24 mouse cellular contexts compared by ENCODE assay signal in genomic region chr5:111814893-111815760, GRCm38 (mm10).
DNase-seq lines count a peak whose midpoint lies in the region; ATAC-seq lines count a peak whose summit lies in the region.
"Had no signal": no experiment of that assay in that cellular context is flagged by ENCODE, and none has a peak within 500 bp of the region (broad histone marks: within the 10 kb centered on the region; RNA-seq: fewer than 3 reads in every experiment).

No protein-coding gene starts in this region.

- peaks cover 17% of the 10 kb centered on the region; the same call in 1 of the 2 replicates for H3K27me3 ChIP-seq in forebrain, embryonic 12.5 days
- H3K27me3 ChIP-seq: embryonic facial prominence, embryonic 13.5 days; midbrain, embryonic 15.5 days; Patski had no signal

- no peaks in the 10 kb centered on the region for H3K36me3 ChIP-seq in forebrain, embryonic 12.5 days (replicated peaks)
- H3K36me3 ChIP-seq: embryonic facial prominence, embryonic 13.5 days; hindbrain, embryonic 10.5 days; limb, embryonic 15.5 days; midbrain, embryonic 15.5 days had no signal

- H3K4me3 ChIP-seq in forebrain, embryonic 12.5 days (replicated peaks): no peak overlapping the region
- H3K4me3 ChIP-seq: embryonic facial prominence, embryonic 13.5 days; hindbrain, embryonic 10.5 days; layer of hippocampus, adult 2 months; limb, embryonic 15.5 days; midbrain, embryonic 15.5 days; myocyte had no signal

- 90% methylated on average over 20 of the region's 20 CpGs for WGBS in forebrain, embryonic 12.5 days

- H3K27ac ChIP-seq in forebrain, embryonic 12.5 days: no peak overlapping the region
- H3K27ac ChIP-seq: embryonic facial prominence, embryonic 13.5 days; hindbrain, embryonic 10.5 days; layer of hippocampus, adult 2 months; limb, embryonic 15.5 days; midbrain, embryonic 15.5 days had no signal

- no peak overlapping the region for H3K4me2 ChIP-seq in forebrain, embryonic 12.5 days
- H3K4me2 ChIP-seq: embryonic facial prominence, embryonic 13.5 days; limb, embryonic 15.5 days; midbrain, embryonic 15.5 days had no signal

- peak; percentile 25 to 37 for DNase-seq in heart, adult 18-20 months
- no peak for DNase-seq in heart, adult 9 months (ENCODE audit: low spot score in 2 of 2)
- DNase-seq in CD8-positive naive resting alpha-beta T cell, adult 2 months (ENCODE audit: low read depth in 2 of 2, low spot score in 2 of 2): peak; percentile 14 to 46
- peak; percentile 2 for DNase-seq in induced T-regulatory cell, adult 2 months (ENCODE audit: low read depth)
- peak; percentile 7 to 19 for DNase-seq in thymus, postnatal 10 days (ENCODE audit: low spot score in 2 of 2)
- no peak for DNase-seq in cerebellum, adult 8-10 months
- no peak for DNase-seq in cerebellum, postnatal 14 days
- DNase-seq: adrenal gland, postnatal 36 days; cerebellum, adult 9-10 months; kidney, adult 18-20 months; kidney, postnatal 10 days; layer of hippocampus, postnatal 36 days; lung, postnatal 14 days; retina, postnatal 1 day; right cerebral cortex, postnatal 4 days had no signal

- no peaks in the 10 kb centered on the region for H3K9me3 ChIP-seq in forebrain, embryonic 12.5 days
- H3K9me3 ChIP-seq: embryonic facial prominence, embryonic 13.5 days; hindbrain, embryonic 10.5 days; limb, embryonic 15.5 days; midbrain, embryonic 15.5 days had no signal

- no peak overlapping the region for H3K9ac ChIP-seq in forebrain, embryonic 12.5 days
- H3K9ac ChIP-seq: embryonic facial prominence, embryonic 13.5 days; limb, embryonic 15.5 days; midbrain, embryonic 15.5 days had no signal

- peaks cover 18% of the 10 kb centered on the region for H3K4me1 ChIP-seq in forebrain, embryonic 12.5 days
- H3K4me1 ChIP-seq: midbrain, embryonic 15.5 days had no signal

- no peak for ATAC-seq in forebrain, embryonic 12.5 days (ENCODE audit: low FRiP score)
- ATAC-seq: forebrain, embryonic 16.5 days; midbrain, embryonic 15.5 days; Patski had no signal

Comparison
In these comparisons a context has a peak if more than half of its experiments do, and no peak if none do; other contexts are left out.
1. DNase-seq: peak in heart, adult 18-20 months (2 of 2), CD8-positive naive resting alpha-beta T cell, adult 2 months (2 of 2), induced T-regulatory cell, adult 2 months (single experiment) and thymus, postnatal 10 days (2 of 2); none in heart, adult 9 months (0 of 2), cerebellum, adult 8-10 months (single experiment) and cerebellum, postnatal 14 days (0 of 2).